In the genomic region with DNA sequence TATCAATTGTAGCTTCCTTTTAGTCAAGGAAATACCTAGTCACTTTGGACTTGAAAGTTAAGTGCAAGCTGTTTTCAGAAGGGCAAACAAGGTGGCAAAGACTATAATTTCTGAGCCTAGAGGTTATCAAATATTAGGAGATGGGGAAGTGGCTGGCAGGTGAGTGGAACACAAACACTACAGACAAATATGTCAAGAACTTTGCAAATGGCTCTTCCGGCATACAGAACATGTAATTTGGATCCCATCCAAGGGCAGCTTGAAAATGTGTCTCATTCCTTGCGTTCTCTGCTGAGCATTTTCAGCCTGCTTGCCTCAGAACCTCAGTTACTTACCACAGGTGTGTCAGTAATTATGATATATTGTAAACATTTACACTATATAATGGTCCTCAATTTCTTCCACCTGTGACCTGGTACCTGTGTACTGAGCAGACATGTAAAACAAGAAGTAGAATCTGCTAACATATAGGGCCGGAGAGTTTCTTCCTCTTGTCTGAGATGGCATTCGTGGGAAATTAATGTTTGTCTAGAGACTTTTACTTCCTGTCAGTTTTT, we compare ENCODE assay signal across 20 mouse cellular contexts.
"Had no signal": no experiment of that assay in that cellular context is flagged by ENCODE, and none has a peak within 500 bp of the region (broad histone marks: within the 10 kb centered on the region; RNA-seq: fewer than 3 reads in every experiment).

No protein-coding gene starts in this region.

- H3K4me1 ChIP-seq: intestine, embryonic 15.5 days; liver, embryonic 13.5 days; midbrain, embryonic 12.5 days; midbrain, embryonic 15.5 days; neural tube, embryonic 12.5 days; neural tube, embryonic 15.5 days; stomach, embryonic 15.5 days had no signal

- H3K27ac ChIP-seq: intestine, embryonic 15.5 days; layer of hippocampus, adult 2 months; left cerebral cortex, adult 2 months; liver, embryonic 13.5 days; macrophage; midbrain, embryonic 12.5 days; midbrain, embryonic 15.5 days; neural tube, embryonic 12.5 days; neural tube, embryonic 15.5 days; stomach, embryonic 15.5 days had no signal

- ATAC-seq: hindbrain, embryonic 16.5 days; intestine, embryonic 15.5 days; midbrain, embryonic 15.5 days had no signal

- H3K4me3 ChIP-seq: intestine, embryonic 15.5 days; layer of hippocampus, adult 2 months; left cerebral cortex, adult 2 months; liver, embryonic 13.5 days; midbrain, embryonic 12.5 days; midbrain, embryonic 15.5 days; neural tube, embryonic 12.5 days; neural tube, embryonic 15.5 days; stomach, embryonic 15.5 days had no signal

- H3K4me2 ChIP-seq: intestine, embryonic 15.5 days; liver, embryonic 13.5 days; midbrain, embryonic 12.5 days; midbrain, embryonic 15.5 days; neural tube, embryonic 12.5 days; neural tube, embryonic 15.5 days; stomach, embryonic 15.5 days had no signal

- DNase-seq: kidney, adult 11 months; kidney, adult 8-10 months; kidney, postnatal 14 days; layer of hippocampus, adult 9-11 months; layer of hippocampus, postnatal 36 days; liver, embryonic 13.5 days; right cerebral cortex, postnatal 25 days; spleen, adult 18-20 months; thymus, adult 18-20 months; thymus, postnatal 14 days had no signal

- H3K36me3 ChIP-seq: intestine, embryonic 15.5 days; liver, embryonic 13.5 days; midbrain, embryonic 12.5 days; midbrain, embryonic 15.5 days; neural tube, embryonic 12.5 days; neural tube, embryonic 15.5 days; stomach, embryonic 15.5 days had no signal

- H3K9ac ChIP-seq: intestine, embryonic 15.5 days; liver, embryonic 13.5 days; midbrain, embryonic 12.5 days; midbrain, embryonic 15.5 days; neural tube, embryonic 12.5 days; neural tube, embryonic 15.5 days; stomach, embryonic 15.5 days had no signal

- H3K27me3 ChIP-seq: intestine, embryonic 15.5 days; liver, embryonic 13.5 days; midbrain, embryonic 12.5 days; midbrain, embryonic 15.5 days; neural tube, embryonic 12.5 days; neural tube, embryonic 15.5 days; stomach, embryonic 15.5 days had no signal

- H3K9me3 ChIP-seq: intestine, embryonic 15.5 days; liver, embryonic 13.5 days; midbrain, embryonic 12.5 days; midbrain, embryonic 15.5 days; neural tube, embryonic 12.5 days; neural tube, embryonic 15.5 days; stomach, embryonic 15.5 days had no signal
